Comparison of ENCODE assay signal across 40 mouse cellular contexts in the genomic region with DNA sequence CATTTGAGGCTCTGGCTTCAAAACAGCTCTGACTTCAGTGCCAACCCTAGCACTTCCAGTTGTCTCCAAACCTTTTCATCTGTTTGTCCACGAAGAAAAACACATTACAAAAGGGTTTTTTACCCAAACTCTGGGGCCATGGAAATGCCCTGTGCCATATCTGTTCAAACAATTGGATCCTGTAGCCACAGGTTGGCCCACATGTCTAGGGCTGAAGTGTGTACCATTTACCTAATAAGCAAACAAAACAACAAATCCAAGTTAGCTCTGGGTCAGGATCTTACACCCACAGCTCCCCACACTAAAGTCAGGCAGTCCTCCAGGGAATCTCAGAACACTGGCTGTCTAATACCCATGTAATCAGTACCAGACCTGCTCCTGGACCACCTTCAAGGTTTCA. TPM values are rescaled to one million over a fixed set of nuclear protein-coding genes. Genes with fewer than 3 reads are reported as not detected.
"Had no signal": no experiment of that assay in that cellular context is flagged by ENCODE, and none has a peak within 500 bp of the region (broad histone marks: within the 10 kb centered on the region; RNA-seq: fewer than 3 reads in every experiment).

No protein-coding gene starts in this region.

RNA-seq across cellular contexts. Expression of a gene that starts 6.1 kb away (rescaled TPM):
- total RNA-seq: left cerebral cortex, adult 18-20 months; left cerebral cortex, adult 2 months; left cerebral cortex, adult 8-10 months; left cerebral cortex, postnatal 10 days; left cerebral cortex, postnatal 14 days; left cerebral cortex, postnatal 25 days; left cerebral cortex, postnatal 36 days; left cerebral cortex, postnatal 4 days; megakaryocyte progenitor cell, adult 5-6 weeks; megakaryocyte-erythroid progenitor cell, adult 5-6 weeks; midbrain, postnatal 0 days; monocyte, adult 5-6 weeks had no signal
- polyA plus RNA-seq: limb, embryonic 10.5 days; limb, embryonic 11.5 days; limb, embryonic 12.5 days; limb, embryonic 13.5 days; limb, embryonic 15.5 days; liver, embryonic 12.5 days; liver, embryonic 13.5 days; liver, embryonic 15.5 days; lung, embryonic 14.5 days; lung, embryonic 16.5 days; midbrain, embryonic 10.5 days; midbrain, embryonic 11.5 days; midbrain, embryonic 12.5 days; midbrain, embryonic 13.5 days; midbrain, embryonic 14.5 days; midbrain, embryonic 15.5 days; midbrain, embryonic 16.5 days; midbrain, postnatal 0 days; myocyte; neural tube, embryonic 11.5 days had no signal

RNA-seq across cellular contexts. Expression of a gene that starts 22.5 kb away (rescaled TPM):
- total RNA-seq: left cerebral cortex, adult 18-20 months; left cerebral cortex, adult 2 months; left cerebral cortex, adult 8-10 months; left cerebral cortex, postnatal 10 days; left cerebral cortex, postnatal 14 days; left cerebral cortex, postnatal 25 days; left cerebral cortex, postnatal 36 days; left cerebral cortex, postnatal 4 days; megakaryocyte progenitor cell, adult 5-6 weeks; megakaryocyte, adult 5-6 weeks; megakaryocyte-erythroid progenitor cell, adult 5-6 weeks; midbrain, postnatal 0 days; monocyte, adult 5-6 weeks had no signal
- polyA plus RNA-seq: limb, embryonic 10.5 days; limb, embryonic 11.5 days; limb, embryonic 12.5 days; limb, embryonic 13.5 days; limb, embryonic 14.5 days; limb, embryonic 15.5 days; liver, embryonic 11.5 days; liver, embryonic 12.5 days; liver, embryonic 13.5 days; liver, embryonic 14.5 days; liver, embryonic 15.5 days; liver, embryonic 16.5 days; lung, adult 2 months; lung, embryonic 14.5 days; lung, embryonic 15.5 days; lung, embryonic 16.5 days; lung, postnatal 0 days; macrophage; midbrain, embryonic 10.5 days; midbrain, embryonic 11.5 days; midbrain, embryonic 12.5 days; midbrain, embryonic 13.5 days; midbrain, embryonic 14.5 days; midbrain, embryonic 15.5 days; midbrain, embryonic 16.5 days; myocyte; neural tube, embryonic 11.5 days had no signal

RNA-seq across cellular contexts. Expression of a gene that starts 31.1 kb away (rescaled TPM):
- total RNA-seq: left cerebral cortex, adult 18-20 months; left cerebral cortex, adult 2 months; left cerebral cortex, adult 8-10 months; left cerebral cortex, postnatal 10 days; left cerebral cortex, postnatal 14 days; left cerebral cortex, postnatal 25 days; left cerebral cortex, postnatal 36 days; left cerebral cortex, postnatal 4 days; megakaryocyte progenitor cell, adult 5-6 weeks; megakaryocyte-erythroid progenitor cell, adult 5-6 weeks; midbrain, postnatal 0 days; monocyte, adult 5-6 weeks had no signal
- polyA plus RNA-seq: limb, embryonic 10.5 days; limb, embryonic 11.5 days; limb, embryonic 12.5 days; limb, embryonic 13.5 days; limb, embryonic 14.5 days; limb, embryonic 15.5 days; liver, embryonic 11.5 days; lung, adult 2 months; lung, embryonic 14.5 days; lung, embryonic 15.5 days; lung, embryonic 16.5 days; lung, postnatal 0 days; macrophage; midbrain, embryonic 10.5 days; midbrain, embryonic 11.5 days; midbrain, embryonic 12.5 days; midbrain, embryonic 13.5 days; midbrain, embryonic 14.5 days; midbrain, embryonic 15.5 days; midbrain, embryonic 16.5 days; midbrain, postnatal 0 days; neural tube, embryonic 11.5 days had no signal

RNA-seq across cellular contexts. Expression of a gene that starts 56.7 kb away (rescaled TPM):
- total RNA-seq: left cerebral cortex, postnatal 10 days; left cerebral cortex, postnatal 14 days; left cerebral cortex, postnatal 25 days; left cerebral cortex, postnatal 4 days; megakaryocyte progenitor cell, adult 5-6 weeks; megakaryocyte, adult 5-6 weeks; megakaryocyte-erythroid progenitor cell, adult 5-6 weeks; midbrain, postnatal 0 days; monocyte, adult 5-6 weeks had no signal
- polyA plus RNA-seq: limb, embryonic 12.5 days; liver, embryonic 11.5 days; liver, embryonic 12.5 days; liver, embryonic 13.5 days; liver, embryonic 14.5 days; liver, embryonic 15.5 days; liver, embryonic 16.5 days; lung, embryonic 14.5 days; midbrain, embryonic 10.5 days; midbrain, embryonic 12.5 days; midbrain, embryonic 13.5 days; midbrain, postnatal 0 days; neural tube, embryonic 11.5 days had no signal

RNA-seq across cellular contexts. Expression of a gene that starts 59.8 kb away (rescaled TPM):
- total RNA-seq: left cerebral cortex, adult 18-20 months; left cerebral cortex, adult 2 months; left cerebral cortex, adult 8-10 months; left cerebral cortex, postnatal 10 days; left cerebral cortex, postnatal 14 days; left cerebral cortex, postnatal 25 days; left cerebral cortex, postnatal 36 days; left cerebral cortex, postnatal 4 days; megakaryocyte progenitor cell, adult 5-6 weeks; megakaryocyte, adult 5-6 weeks; megakaryocyte-erythroid progenitor cell, adult 5-6 weeks; midbrain, postnatal 0 days; monocyte, adult 5-6 weeks had no signal
- polyA plus RNA-seq: limb, embryonic 10.5 days; limb, embryonic 11.5 days; limb, embryonic 12.5 days; limb, embryonic 13.5 days; limb, embryonic 14.5 days; limb, embryonic 15.5 days; liver, embryonic 11.5 days; liver, embryonic 12.5 days; liver, embryonic 13.5 days; liver, embryonic 14.5 days; liver, embryonic 15.5 days; liver, embryonic 16.5 days; lung, adult 2 months; lung, embryonic 14.5 days; lung, embryonic 15.5 days; lung, embryonic 16.5 days; lung, postnatal 0 days; macrophage; midbrain, embryonic 10.5 days; midbrain, embryonic 11.5 days; midbrain, embryonic 12.5 days; midbrain, embryonic 13.5 days; midbrain, embryonic 14.5 days; midbrain, embryonic 15.5 days; midbrain, embryonic 16.5 days; midbrain, postnatal 0 days; myocyte; neural tube, embryonic 11.5 days had no signal
